Mouse (Mus musculus) heart, postnatal 0 days (tissue): ENCODE measurements at regions not wholly inside any gene's neighbourhood (a gene's known extent, or its start where the extent isn't known, plus 50 kb on each side); places are given as distances from the start of the nearest gene placed in this dataset.

Experiments used
- ATAC-seq: fragments of 200-750 bp; cut with Nextera tagmentation; 2 replicates; pipeline ENCODE4 v1.8.0; 2017; ENCODE audit warnings: low read depth, moderate number of reproducible peaks, moderate library complexity; ENCODE audit not compliant: insufficient read depth
- DNase-seq: peaks from one replicate; pipeline ENCODE4 v3.0.0-alpha.2; 2016; ENCODE audit warnings: low spot score
- H3K27ac ChIP-seq: fragments of 300-500 bp; sonication (generic); 2 replicates; pipeline ENCODE4 v1.5.1; 2014; ENCODE audit warnings: low read depth, mild to moderate bottlenecking
- H3K27me3 ChIP-seq: fragments of 300-500 bp; sonication (generic); 2 replicates; pipeline ENCODE4 v1.6.1; 2014; ENCODE audit warnings: low read length, mixed read lengths; ENCODE audit not compliant: control insufficient read depth, insufficient read depth
- H3K36me3 ChIP-seq: fragments of 300-500 bp; sonication (generic); replicated peaks from 2 replicates; pipeline ENCODE4 v1.6.1; 2014; ENCODE audit warnings: low read length, mixed read lengths; ENCODE audit not compliant: control insufficient read depth, insufficient read depth
- H3K4me1 ChIP-seq: fragments of 300-500 bp; sonication (generic); 2 replicates; pipeline ENCODE4 v1.6.1; 2014; ENCODE audit warnings: antibody characterized with exemption; ENCODE audit not compliant: control insufficient read depth, insufficient read depth
- H3K4me2 ChIP-seq: fragments of 300-500 bp; sonication (generic); 2 replicates; pipeline ENCODE4 v1.6.1; 2014; ENCODE audit warnings: low read depth, mild to moderate bottlenecking, low read length, moderate library complexity
- H3K4me3 ChIP-seq: fragments of 300-500 bp; sonication (generic); 2 replicates; pipeline ENCODE4 v1.5.1; 2014; ENCODE audit warnings: low read depth, low read length
- H3K9ac ChIP-seq: fragments of 300-500 bp; sonication (generic); replicated peaks from 2 replicates; pipeline ENCODE4 v1.6.1; 2014; ENCODE audit warnings: low read depth, low read length, mixed read lengths
- H3K9me3 ChIP-seq: fragments of 300-500 bp; sonication (generic); replicated peaks from 2 replicates; pipeline ENCODE4 v1.6.1; 2016; ENCODE audit warnings: low read length; ENCODE audit not compliant: control insufficient read depth
- CTCF ChIP-seq: IDR thresholded peaks from 2 replicates; pipeline ENCODE4 v1.5.1; 2016; ENCODE audit warnings: antibody characterized with exemption, control low read depth, low read depth
- EP300 ChIP-seq: IDR thresholded peaks from 2 replicates; pipeline ENCODE4 v1.6.1; 2016; ENCODE audit warnings: antibody characterized with exemption, low read depth
- WGBS: fragments of 180-500 bp; shearing (Covaris S2); extraction: QIAGEN DNeasy Blood & Tissue Kit; methylation state at CpG from one replicate; pipeline ENCODE4 v1.1.7; 2014; 5-methylcytosine and 5-hydroxymethylcytosine counted together

DNA sequence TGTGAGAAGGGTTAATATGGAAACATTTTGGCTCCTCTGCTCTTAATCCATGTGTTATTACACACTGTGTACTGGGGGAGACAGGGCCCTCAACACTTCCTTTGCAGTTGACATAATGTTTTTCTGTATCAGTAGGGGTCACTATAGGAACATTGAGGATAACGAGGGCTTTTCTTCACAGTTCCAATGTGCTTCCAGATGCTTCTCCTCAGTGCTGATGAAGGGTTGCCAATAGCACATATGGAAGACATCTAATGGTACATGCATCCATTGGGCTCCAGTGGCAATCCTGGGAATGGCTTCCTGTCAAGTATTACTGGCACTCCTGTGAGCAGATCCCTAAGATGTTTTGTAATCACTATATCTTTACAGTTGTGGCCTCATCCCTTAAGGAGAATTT is 62.1 kb downstream of the Naa11 start:
- Histone ChIP-seq H3K4me2 (no peak overlapping the region), H3K4me1 (no peaks in the 10 kb centered on the region), H3K27ac (no peak overlapping the region), H3K9me3 (no peaks in the 10 kb centered on the region), H3K4me3 (no peak overlapping the region), H3K27me3 (no peaks in the 10 kb centered on the region), H3K9ac (no peak overlapping the region), H3K36me3 (no peaks in the 10 kb centered on the region)
- 26% methylated on average over 1 of the region's 1 CpGs for WGBS
- DNase-seq (peak; percentile 20), ATAC-seq (no peak)
- TF ChIP-seq CTCF = peak; percentile 49
- no peak for TF ChIP-seq EP300

DNA sequence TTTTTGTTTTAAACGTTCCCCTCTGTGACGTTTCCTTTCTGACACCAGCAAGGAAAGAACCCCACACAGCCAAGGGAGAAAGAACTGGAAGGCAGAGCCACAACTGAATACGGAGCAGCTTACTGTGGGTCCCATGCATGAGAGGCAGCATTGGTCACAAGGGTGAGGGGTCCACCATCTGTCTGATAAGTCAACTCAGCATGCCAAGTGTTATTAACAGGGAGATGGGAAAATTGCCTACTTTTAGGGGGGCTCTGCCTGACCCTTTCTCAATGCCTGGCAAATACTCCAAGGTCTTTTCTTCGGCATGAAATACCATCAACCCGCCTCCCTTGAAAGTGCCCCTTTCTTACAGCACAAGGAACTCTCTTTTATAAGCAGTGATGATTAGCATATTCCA is 66.3 kb downstream of the Naa11 start:
- Histone ChIP-seq H3K4me2 (no peak overlapping the region), H3K27ac (no peak overlapping the region), H3K9ac (no peak overlapping the region), H3K36me3 (no peaks in the 10 kb centered on the region), H3K4me3 (no peak overlapping the region), H3K9me3 (no peaks in the 10 kb centered on the region), H3K4me1 (no peaks in the 10 kb centered on the region), H3K27me3 (no peaks in the 10 kb centered on the region)
- TF ChIP-seq CTCF = no peak
- TF ChIP-seq EP300 = no peak
- WGBS = 79% methylated on average over 5 of the region's 5 CpGs
- no peak for ATAC-seq
- no peak for DNase-seq

DNA sequence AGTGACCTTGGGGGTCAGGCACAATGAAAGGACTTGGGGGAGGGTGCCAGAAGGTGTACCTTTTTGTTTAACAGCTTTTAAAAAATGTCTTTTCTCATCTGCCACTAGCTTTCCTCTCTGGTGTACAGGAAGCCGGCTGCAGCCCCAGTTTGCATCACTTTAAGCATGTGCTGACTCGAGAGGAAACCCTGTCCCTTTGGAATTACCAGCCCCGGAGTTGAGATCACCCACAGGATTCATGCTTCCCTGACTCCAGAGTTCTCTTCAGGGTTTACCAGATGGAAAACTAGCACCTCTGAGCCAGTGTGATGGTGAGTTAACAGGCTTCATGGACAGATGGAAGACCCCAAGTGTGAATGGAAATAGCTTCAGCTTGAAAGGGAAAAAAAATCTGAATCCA is 68.3 kb downstream of the Naa11 start:
- Histone ChIP-seq H3K4me3 (no peak overlapping the region), H3K9me3 (no peaks in the 10 kb centered on the region), H3K36me3 (no peaks in the 10 kb centered on the region)

GRCm38 (mm10) chr5:97319816-97320487 is 72.2 kb downstream of the Naa11 start:
- Histone ChIP-seq H3K27me3 (no peaks in the 10 kb centered on the region), H3K9ac (no peak overlapping the region), H3K4me2 (no peak overlapping the region), H3K9me3 (no peaks in the 10 kb centered on the region), H3K4me3 (no peak overlapping the region), H3K4me1 (no peaks in the 10 kb centered on the region), H3K36me3 (no peaks in the 10 kb centered on the region), H3K27ac (no peak overlapping the region)
- DNase-seq = no peak
- TF ChIP-seq EP300 (no peak), CTCF (no peak)
- WGBS = 70% methylated on average over 2 of the region's 2 CpGs
- no peak for ATAC-seq

More for the DNA sequence above, 68.3 kb downstream of the Naa11 start:
- TF ChIP-seq EP300 (no peak), CTCF (no peak)
- DNase-seq (no peak), ATAC-seq (no peak)
- WGBS = 44% methylated on average over 3 of the region's 3 CpGs
- no peak overlapping the region for H3K4me2 ChIP-seq
- no peaks in the 10 kb centered on the region for H3K4me1 ChIP-seq
- no peak overlapping the region for H3K27ac ChIP-seq
- H3K9ac ChIP-seq = no peak overlapping the region
- H3K27me3 ChIP-seq = no peaks in the 10 kb centered on the region

- Histone ChIP-seq H3K4me3 (no peak overlapping the region), H3K4me2 (no peak overlapping the region), H3K27ac (no peak overlapping the region), H3K36me3 (no peaks in the 10 kb centered on the region), H3K9ac (no peak overlapping the region), H3K27me3 (no peaks in the 10 kb centered on the region), H3K9me3 (no peaks in the 10 kb centered on the region), H3K4me1 (no peaks in the 10 kb centered on the region)
- DNase-seq = no peak
- WGBS = 86% methylated on average over 4 of the region's 4 CpGs
- ATAC-seq = no peak
- TF ChIP-seq CTCF = no peak
- TF ChIP-seq EP300 = no peak
These were observed 85.3 kb downstream of the Naa11 start for GRCm38 (mm10) chr5:97306902-97307301.

GRCm38 (mm10) chr5:97304921-97305320 is 87.3 kb downstream of the Naa11 start:
- Histone ChIP-seq H3K4me3 (no peak overlapping the region), H3K9me3 (no peaks in the 10 kb centered on the region), H3K9ac (no peak overlapping the region), H3K36me3 (no peaks in the 10 kb centered on the region), H3K4me2 (no peak overlapping the region), H3K27me3 (no peaks in the 10 kb centered on the region), H3K27ac (no peak overlapping the region), H3K4me1 (no peaks in the 10 kb centered on the region)
- ATAC-seq (no peak), DNase-seq (no peak)
- TF ChIP-seq EP300 = no peak
- no peak for TF ChIP-seq CTCF
- WGBS = 64% methylated on average over 4 of the region's 4 CpGs
